Mouse (Mus musculus): ENCODE data around the gene Tcf12. TPM values are rescaled to one million over a fixed set of nuclear protein-coding genes. Genes with fewer than 3 reads are reported as not detected.

Gene Tcf12
- total and polyA plus RNA-seq, 3 experiments, result 41.4 to 42.3 (median 41.7) TPM

GRCm38 (mm10) chr9:72013541-72013940 is 98.1 kb downstream of the Tcf12 start:
- Histone ChIP-seq H3K4me2 (ENCODE audit: insufficient read depth, low read depth, poor library complexity, severe bottlenecking) (0 out of 2 replicates have a peak overlapping the region, but pooled peaks have one; percentile 44), H3K79me2 (replicated peaks; ENCODE audit: control insufficient read depth, extremely low read depth, insufficient read depth, poor library complexity, severe bottlenecking) (peaks cover 11% of the 10 kb centered on the region), H3K4me3 (replicated peaks in 1 of 3; ENCODE audit: low read depth in 2 of 3, low read length in 2 of 3, poor library complexity in 1 of 3) (no peak overlapping the region), H3K4me1 (ENCODE audit: control insufficient read depth in 1 of 2, insufficient read depth in 2 of 2) (peaks cover 15 to 46% of the 10 kb centered on the region in 2 experiments), H3K9ac (ENCODE audit: insufficient read depth, low read depth) (peak overlapping the region; percentile 26; the same call in 1 of the 2 replicates), H3K36me3 (replicated peaks in 1 of 2; ENCODE audit: control insufficient read depth in 1 of 2, insufficient read depth in 1 of 2, low read length in 1 of 2) (no peaks in the 10 kb centered on the region), H3K27ac (ENCODE audit: insufficient read depth, low read depth) (peak overlapping the region; percentile 77), H3K9me3 (replicated peaks; ENCODE audit: low read length) (no peaks in the 10 kb centered on the region), H3K27me3 (replicated peaks) (no peaks in the 10 kb centered on the region)
- dilution Hi-C loops (cut with MboI; ENCODE audit: extremely low pct_ligation_motif_present, extremely low pct_unique_long_range_greater_than_20kb, low sequenced_read_pairs), result no loop called here
- no peak for TF ChIP-seq CHD1 (IDR thresholded peaks at IDR 0.05; ENCODE audit: low read depth, low read length)
- TF ChIP-seq ZMIZ1 (IDR thresholded peaks at IDR 0.05; ENCODE audit: low read depth, low read length), result no peak
- TF ChIP-seq JUN (IDR thresholded peaks at IDR 0.05; ENCODE audit: insufficient read depth, low read depth, low read length), result no peak
- no peak for TF ChIP-seq NELFE (IDR thresholded peaks at IDR 0.05; ENCODE audit: low read depth, low read length)
- TF ChIP-seq MEF2A (IDR thresholded peaks at IDR 0.05; ENCODE audit: borderline replicate concordance, low read depth, low read length), result no peak
- TF ChIP-seq ZC3H11A (IDR thresholded peaks at IDR 0.05; ENCODE audit: low read depth, low read length), result no peak
- no peak for TF ChIP-seq HCFC1 (IDR thresholded peaks at IDR 0.05; ENCODE audit: low read depth, low read length)
- TF ChIP-seq MAFK (IDR thresholded peaks at IDR 0.05; ENCODE audit: insufficient replicate concordance, low read length), result no peak
- TF ChIP-seq TBP (conservative IDR thresholded peaks at IDR 0.05; ENCODE audit: low read depth, low read length), result no peak
- TF ChIP-seq MAZ (IDR thresholded peaks at IDR 0.05; ENCODE audit: low read depth, low read length), result no peak
- no peak for TF ChIP-seq RCOR1 (conservative IDR thresholded peaks at IDR 0.05; ENCODE audit: low read depth, low read length)
- no peak for TF ChIP-seq SMC3 (IDR thresholded peaks at IDR 0.05; ENCODE audit: low read depth, low read length)
- TF ChIP-seq POLR2A (IDR thresholded peaks at IDR 0.05; ENCODE audit: low read depth, low read length), result no peak
- DNase-seq (ENCODE audit: extremely low read depth), result no peak
- in situ Hi-C loops (cut with MboI; ENCODE audit: low pct_ligation_motif_present, low pct_unique_long_range_greater_than_20kb, low sequenced_read_pairs), result no loop called here

GRCm38 (mm10) chr9:72008634-72009033 is 103.0 kb downstream of the Tcf12 start:
- H3K9ac ChIP-seq (ENCODE audit: insufficient read depth, low read depth), result no peak overlapping the region
- no peak overlapping the region for H3K4me2 ChIP-seq (ENCODE audit: insufficient read depth, low read depth, poor library complexity, severe bottlenecking)
- peaks cover 15 to 30% of the 10 kb centered on the region in 2 experiments for H3K4me1 ChIP-seq (ENCODE audit: control insufficient read depth in 1 of 2, insufficient read depth in 2 of 2)
- no peak for DNase-seq (ENCODE audit: extremely low read depth)
- H3K9me3 ChIP-seq (replicated peaks; ENCODE audit: low read length), result no peaks in the 10 kb centered on the region
- H3K79me2 ChIP-seq (replicated peaks; ENCODE audit: control insufficient read depth, extremely low read depth, insufficient read depth, poor library complexity, severe bottlenecking), result peaks cover 7% of the 10 kb centered on the region
- in situ Hi-C loops (cut with MboI; ENCODE audit: low pct_ligation_motif_present, low pct_unique_long_range_greater_than_20kb, low sequenced_read_pairs) (no loop called here), dilution Hi-C loops (cut with MboI; ENCODE audit: extremely low pct_ligation_motif_present, extremely low pct_unique_long_range_greater_than_20kb, low sequenced_read_pairs) (no loop called here)
- TF ChIP-seq CHD2 (IDR thresholded peaks at IDR 0.05; ENCODE audit: low read length), result no peak
- no peak for TF ChIP-seq BHLHE40 (IDR thresholded peaks at IDR 0.05; ENCODE audit: low read depth, low read length)
- no peak for TF ChIP-seq ETS1 (conservative IDR thresholded peaks at IDR 0.05; ENCODE audit: low read depth, low read length)
- TF ChIP-seq ZKSCAN1 (IDR thresholded peaks at IDR 0.05; ENCODE audit: borderline replicate concordance, low read depth, low read length), result no peak
- TF ChIP-seq MEF2A (IDR thresholded peaks at IDR 0.05; ENCODE audit: borderline replicate concordance, low read depth, low read length), result no peak
- no peak for TF ChIP-seq IRF4 (IDR thresholded peaks at IDR 0.05; ENCODE audit: low read depth, low read length)
- TF ChIP-seq E2F4 (IDR thresholded peaks at IDR 0.05; ENCODE audit: insufficient replicate concordance, low read depth, low read length), result no peak
- H3K4me3 ChIP-seq (replicated peaks in 1 of 3; ENCODE audit: low read depth in 2 of 3, low read length in 2 of 3, poor library complexity in 1 of 3), result no peak overlapping the region
- H3K27ac ChIP-seq (ENCODE audit: insufficient read depth, low read depth), result no peak overlapping the region
- no peaks in the 10 kb centered on the region for H3K27me3 ChIP-seq (replicated peaks)
- H3K36me3 ChIP-seq (replicated peaks in 1 of 2; ENCODE audit: control insufficient read depth in 1 of 2, insufficient read depth in 1 of 2, low read length in 1 of 2), result no peaks in the 10 kb centered on the region

Data from CH12.LX (cell line).